Mouse (Mus musculus) ES-CJ7 (cell line): Measurements from ENCODE around the gene Zdhhc21.
A peak's percentile ranks its signal among the peaks of the same experiment; 100 is the strongest.

Experiments used
- DNase-seq: peaks from one replicate; pipeline ENCODE4 v3.0.0; 2011; ENCODE audit warnings: low read depth, low spot score

Zdhhc21 gene

GRCm38 (mm10) chr4:82765513-82766216, 94.1 kb downstream of the Zdhhc21 start:
- DNase-seq: no peak

- no peak for DNase-seq
These were observed 96.2 kb downstream of the Zdhhc21 start for GRCm38 (mm10) chr4:82763586-82763985.

GRCm38 (mm10) chr4:82762430-82763119, 97.2 kb downstream of the Zdhhc21 start:
- peak; percentile 57 for DNase-seq

GRCm38 (mm10) chr4:82756295-82756626, 103.5 kb downstream of the Zdhhc21 start:
- DNase-seq: no peak

- peak; percentile 80 for DNase-seq
These were observed 104.0 kb downstream of the Zdhhc21 start for GRCm38 (mm10) chr4:82755616-82756294.
